In the genomic region with DNA sequence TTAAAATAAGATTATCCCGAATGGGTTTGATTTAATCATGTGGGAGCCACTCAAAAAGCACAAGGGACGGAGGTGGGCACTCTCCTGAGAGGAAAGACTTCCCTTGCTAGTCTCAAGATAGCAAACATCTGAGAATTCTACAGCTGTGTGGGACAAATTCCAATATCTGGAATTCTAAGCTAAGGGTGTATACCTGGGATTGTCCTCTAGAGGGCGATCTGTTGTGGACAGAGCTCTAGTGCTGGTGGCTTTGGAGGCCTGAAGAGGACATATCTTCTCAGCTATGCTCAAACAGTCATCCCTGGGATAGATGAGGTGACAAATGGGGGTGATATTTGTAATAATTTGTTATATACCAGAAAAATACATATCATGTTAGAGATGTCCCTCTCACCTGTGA, we compare ENCODE assay signal across 10 mouse cellular contexts.
DNase-seq lines count a peak whose midpoint lies in the region; ATAC-seq and TF ChIP-seq lines count a peak whose summit lies in the region.
"Had no signal": no experiment of that assay in that cellular context is flagged by ENCODE, and none has a peak within 500 bp of the region (broad histone marks: within the 10 kb centered on the region; RNA-seq: fewer than 3 reads in every experiment).

No protein-coding gene starts in this region.

- peak; percentile 53 for DNase-seq in hindbrain, postnatal 0 days (ENCODE audit: low spot score)
- DNase-seq in thymus, postnatal 0 days (ENCODE audit: low spot score): peak; percentile 3
- DNase-seq in thymus, postnatal 4 days: no peak
- no peak for DNase-seq in spleen, adult 12 weeks (ENCODE audit: low spot score)
- DNase-seq in gastrocnemius, adult 8-10 months (ENCODE audit: low spot score in 2 of 2): no peak
- DNase-seq: gastrocnemius, postnatal 25 days; layer of hippocampus, postnatal 36 days had no signal

- TF ChIP-seq CTCF in hindbrain, postnatal 0 days (IDR thresholded peaks at IDR 0.05; ENCODE audit: low read depth): peak; percentile 61

- no peaks in the 10 kb centered on the region for H3K9me3 ChIP-seq in hindbrain, postnatal 0 days (ENCODE audit: low read length)
- no peaks in the 10 kb centered on the region for H3K9me3 ChIP-seq in hindbrain, embryonic 13.5 days

- H3K27ac ChIP-seq in hindbrain, postnatal 0 days: no peak overlapping the region
- H3K27ac ChIP-seq in hindbrain, embryonic 13.5 days: no peak overlapping the region

- 0 out of 2 replicates have a peak, but pooled peaks cover 4% of the 10 kb centered on the region for H3K4me1 ChIP-seq in hindbrain, postnatal 0 days (ENCODE audit: insufficient read depth, low read length)
- H3K4me1 ChIP-seq in hindbrain, embryonic 13.5 days (replicated peaks): no peaks in the 10 kb centered on the region

- H3K36me3 ChIP-seq in hindbrain, postnatal 0 days (ENCODE audit: insufficient read depth, low read length): no peaks in the 10 kb centered on the region
- H3K36me3 ChIP-seq in hindbrain, embryonic 13.5 days: no peaks in the 10 kb centered on the region

- H3K27me3 ChIP-seq in hindbrain, postnatal 0 days (ENCODE audit: insufficient read depth, low read length): no peaks in the 10 kb centered on the region
- no peaks in the 10 kb centered on the region for H3K27me3 ChIP-seq in hindbrain, embryonic 13.5 days

- no peak overlapping the region for H3K4me3 ChIP-seq in hindbrain, postnatal 0 days (ENCODE audit: low read length)
- H3K4me3 ChIP-seq in hindbrain, embryonic 13.5 days: no peak overlapping the region

- H3K9ac ChIP-seq in hindbrain, postnatal 0 days (replicated peaks; ENCODE audit: low read length): no peak overlapping the region
- no peak overlapping the region for H3K9ac ChIP-seq in hindbrain, embryonic 13.5 days

- H3K4me2 ChIP-seq in hindbrain, postnatal 0 days (ENCODE audit: low read depth, low read length): no peak overlapping the region
- H3K4me2 ChIP-seq in hindbrain, embryonic 13.5 days: no peak overlapping the region

- 50% methylated on average over 3 of the region's 3 CpGs for WGBS in hindbrain, postnatal 0 days
- WGBS in hindbrain, embryonic 13.5 days: 50% methylated on average over 3 of the region's 3 CpGs

- no peak for ATAC-seq in hindbrain, postnatal 0 days
- ATAC-seq in hindbrain, embryonic 13.5 days (ENCODE audit: low FRiP score): no peak
- 0 out of 2 replicates have a peak, but pooled peaks have one; percentile 25 for ATAC-seq in common myeloid progenitor, adult 5-6 weeks (replicated peaks; ENCODE audit: low read depth, poor library complexity, severe bottlenecking)
- ATAC-seq: inflammation-experienced regulatory T-cells, adult 6 months had no signal

Comparison
In these comparisons a context has a peak if more than half of its experiments do, and no peak if none do; other contexts are left out.
1. DNase-seq: peak in hindbrain, postnatal 0 days (single experiment) and thymus, postnatal 0 days (single experiment); none in thymus, postnatal 4 days (single experiment), spleen, adult 12 weeks (single experiment) and gastrocnemius, adult 8-10 months (0 of 2).